ENCODE assay signal across 12 mouse cellular contexts in genomic region chr9:123927281-123927960, GRCm38 (mm10). TPM values are rescaled to one million over a fixed set of nuclear protein-coding genes. Genes with fewer than 3 reads are reported as not detected.
DNase-seq lines count a peak whose midpoint lies in the region; ATAC-seq and TF ChIP-seq lines count a peak whose summit lies in the region.
"Had no signal": no experiment of that assay in that cellular context is flagged by ENCODE, and none has a peak within 500 bp of the region (broad histone marks: within the 10 kb centered on the region; RNA-seq: fewer than 3 reads in every experiment).

No protein-coding gene starts in this region.

- H3K4me1 ChIP-seq in heart, embryonic 15.5 days (replicated peaks), result peaks cover 15% of the 10 kb centered on the region
- H3K4me1 ChIP-seq in testis, adult 2 months (ENCODE audit: control insufficient read depth, insufficient read depth, low read length), result peaks cover 23% of the 10 kb centered on the region
- peaks cover 15% of the 10 kb centered on the region for H3K4me1 ChIP-seq in limb, embryonic 13.5 days

- no peak for ATAC-seq in heart, embryonic 15.5 days (replicated peaks; ENCODE audit: insufficient number of reproducible peaks, insufficient read depth, low FRiP score, low read depth)
- no peak for ATAC-seq in limb, embryonic 13.5 days (ENCODE audit: low FRiP score, low read depth)

- TF ChIP-seq POLR2A in testis, adult 2 months (IDR thresholded peaks at IDR 0.05; ENCODE audit: control insufficient read depth, low read depth, low read length), result no peak

- TF ChIP-seq CTCF in testis, adult 2 months (IDR thresholded peaks at IDR 0.05; ENCODE audit: control insufficient read depth, insufficient read depth, insufficient replicate concordance, low read depth, low read length), result no peak

- peak overlapping the region; percentile 24; the same call in 1 of the 2 replicates for H3K27ac ChIP-seq in heart, embryonic 15.5 days
- no peak overlapping the region for H3K27ac ChIP-seq in testis, adult 2 months (ENCODE audit: control insufficient read depth, insufficient read depth, low read depth, low read length)
- H3K27ac ChIP-seq in limb, embryonic 13.5 days, result no peak overlapping the region
- H3K27ac ChIP-seq: kidney, embryonic 15.5 days; limb, embryonic 12.5 days had no signal

- no peaks in the 10 kb centered on the region for H3K9me3 ChIP-seq in heart, embryonic 15.5 days (replicated peaks)
- 0 out of 2 replicates have a peak, but pooled peaks cover 3% of the 10 kb centered on the region for H3K9me3 ChIP-seq in limb, embryonic 13.5 days
- H3K9me3 ChIP-seq: kidney, embryonic 15.5 days had no signal

- H3K27me3 ChIP-seq in heart, embryonic 15.5 days, result 0 out of 2 replicates have a peak, but pooled peaks cover 7% of the 10 kb centered on the region
- H3K27me3 ChIP-seq in testis, adult 2 months (ENCODE audit: control insufficient read depth, insufficient read depth, low read length), result no peaks in the 10 kb centered on the region
- H3K27me3 ChIP-seq in limb, embryonic 13.5 days, result peaks cover 17% of the 10 kb centered on the region

- H3K4me2 ChIP-seq in heart, embryonic 15.5 days, result no peak overlapping the region
- 0 out of 2 replicates have a peak overlapping the region, but pooled peaks have one; percentile 1 for H3K4me2 ChIP-seq in limb, embryonic 13.5 days (replicated peaks)
- H3K4me2 ChIP-seq: kidney, embryonic 15.5 days; limb, embryonic 12.5 days had no signal

- WGBS in heart, embryonic 15.5 days, result 48% methylated on average over 16 of the region's 16 CpGs
- WGBS in limb, embryonic 13.5 days, result 41% methylated on average over 16 of the region's 16 CpGs

- H3K36me3 ChIP-seq in heart, embryonic 15.5 days, result no peaks in the 10 kb centered on the region
- no peaks in the 10 kb centered on the region for H3K36me3 ChIP-seq in testis, adult 2 months (ENCODE audit: control insufficient read depth, insufficient read depth, low read length)
- H3K36me3 ChIP-seq in limb, embryonic 13.5 days, result no peaks in the 10 kb centered on the region
- H3K36me3 ChIP-seq: kidney, embryonic 15.5 days; limb, embryonic 12.5 days had no signal

- no peak overlapping the region for H3K4me3 ChIP-seq in heart, embryonic 15.5 days
- H3K4me3 ChIP-seq in testis, adult 2 months (ENCODE audit: control insufficient read depth, low read depth, low read length), result peak overlapping the region; percentile 9; the same call in 1 of the 2 replicates
- no peak overlapping the region for H3K4me3 ChIP-seq in limb, embryonic 13.5 days
- H3K4me3 ChIP-seq: kidney, embryonic 15.5 days; limb, embryonic 12.5 days had no signal

- intact Hi-C loops in heart, postnatal 10 days (cut with DNase I), result no loop called here

- H3K9ac ChIP-seq in heart, embryonic 15.5 days, result no peak overlapping the region
- H3K9ac ChIP-seq in limb, embryonic 13.5 days, result no peak overlapping the region
- H3K9ac ChIP-seq: kidney, embryonic 15.5 days; limb, embryonic 12.5 days had no signal

- no peak for DNase-seq in heart, postnatal 10 days
- DNase-seq in testis, postnatal 10 days (ENCODE audit: low spot score), result no peak
- DNase-seq in thymus, postnatal 14 days, result peak; percentile 28
- no peak for DNase-seq in adrenal gland, postnatal 25 days
- no peak for DNase-seq in right cerebral cortex, postnatal 4 days

RNA-seq across cellular contexts. Expression of gene Ccr1, which starts 41.1 kb away (rescaled TPM):
- polyA plus RNA-seq in heart, embryonic 15.5 days (2015; fragmentation: Nextera tagmentation; extraction: Ambion mirVana), result 1.9 TPM in 2 replicates
- 1 to 10 TPM; 1.3 to 1.7 TPM for total RNA-seq in heart, postnatal 10 days (2021)
- polyA plus RNA-seq in testis, adult 2 months (2012; rRNA removed), result 0.06 and 0.16 TPM in 2 replicates
- 2.2 and 2.6 TPM in 2 replicates for polyA plus RNA-seq in limb, embryonic 13.5 days (2015; fragmentation: Nextera tagmentation; extraction: Ambion mirVana)
- total RNA-seq in adrenal gland, postnatal 25 days (2021), result 1.1 and 1.3 TPM in 2 replicates

RNA-seq across cellular contexts. Expression of gene Ccr1l1, which starts 50.8 kb away (rescaled TPM):
- not detected in 2 replicates for polyA plus RNA-seq in heart, embryonic 15.5 days (2015; fragmentation: Nextera tagmentation; extraction: Ambion mirVana)
- total RNA-seq in heart, postnatal 10 days (2021), result not detected
- not detected in 2 replicates for polyA plus RNA-seq in testis, adult 2 months (2012; rRNA removed)
- polyA plus RNA-seq in limb, embryonic 13.5 days (2015; fragmentation: Nextera tagmentation; extraction: Ambion mirVana), result not detected in 2 replicates
- total RNA-seq in adrenal gland, postnatal 25 days (2021), result not detected in 2 replicates
- total RNA-seq: heart, adult 8-10 months had no signal
- polyA plus RNA-seq: brain, embryonic 14.5 days; kidney, embryonic 15.5 days; limb, embryonic 12.5 days had no signal
